Mouse (Mus musculus) intestine, embryonic 14.5 days (tissue): ENCODE measurements around the gene Lmtk2. TPM values are rescaled to one million over a fixed set of nuclear protein-coding genes. Genes with fewer than 3 reads are reported as not detected.

Experiments
- ATAC-seq: fragments of 200-750 bp; cut with Nextera tagmentation; replicated peaks from 2 replicates; pipeline ENCODE4 v1.8.0; 2017; ENCODE audit warnings: low read depth, moderate number of reproducible peaks, moderate TSS enrichment, moderate library complexity; ENCODE audit not compliant: low FRiP score, low TSS enrichment
- DNase-seq: peaks from one replicate; pipeline ENCODE4 v3.0.0-alpha.2; 2018; ENCODE audit warnings: low spot score
- H3K27ac ChIP-seq: fragments of 300-500 bp; sonication (generic); 2 replicates; pipeline ENCODE4 v1.5.1; 2014; ENCODE audit warnings: low read depth, mild to moderate bottlenecking, control low read depth
- H3K27me3 ChIP-seq: fragments of 300-500 bp; sonication (generic); replicated peaks from 2 replicates; pipeline ENCODE4 v1.6.1; 2014; ENCODE audit warnings: low read length, control low read depth; ENCODE audit not compliant: control insufficient read depth, insufficient read depth
- H3K36me3 ChIP-seq: fragments of 300-500 bp; sonication (generic); 2 replicates; pipeline ENCODE4 v1.6.1; 2014; ENCODE audit warnings: low read length, control low read depth; ENCODE audit not compliant: control insufficient read depth, insufficient read depth
- H3K4me1 ChIP-seq: fragments of 300-500 bp; sonication (generic); replicated peaks from 2 replicates; pipeline ENCODE4 v1.6.1; 2014; ENCODE audit warnings: low read length, control low read depth, mixed read lengths; ENCODE audit not compliant: control insufficient read depth, insufficient read depth
- H3K4me2 ChIP-seq: fragments of 300-500 bp; sonication (generic); 2 replicates; pipeline ENCODE4 v1.6.1; 2014; ENCODE audit warnings: low read length
- H3K4me3 ChIP-seq: fragments of 300-500 bp; sonication (generic); 2 replicates; pipeline ENCODE4 v1.5.1; 2014; ENCODE audit warnings: low read depth, low read length, control low read depth, mixed read lengths
- H3K9ac ChIP-seq: fragments of 300-500 bp; sonication (generic); 2 replicates; pipeline ENCODE4 v1.6.1; 2014; ENCODE audit warnings: mild to moderate bottlenecking, low read length
- H3K9me3 ChIP-seq: fragments of 300-500 bp; sonication (generic); 2 replicates; pipeline ENCODE4 v1.6.1; 2016; ENCODE audit warnings: low read length, control low read depth; ENCODE audit not compliant: control insufficient read depth
- WGBS: fragments of 180-500 bp; shearing (Covaris S2); extraction: QIAGEN DNeasy Blood & Tissue Kit; methylation state at CpG from one replicate; pipeline ENCODE4 v1.1.7; 2014; 5-methylcytosine and 5-hydroxymethylcytosine counted together
- polyA plus RNA-seq: library from polyadenylated mRNA; unstranded; fragments of >200 nt; fragmentation: Nextera tagmentation; extraction: Ambion mirVana; gene quantifications from 2 replicates; pipeline ENCODE4 v1.2.1, GENCODE M21; 2014

Gene Lmtk2
- polyA plus RNA-seq, 1 experiment from 2014 or later, result 5.9 TPM

GRCm38 (mm10) chr5:144234222-144234621 lies 134.0 kb downstream of the Lmtk2 start:
- no peak overlapping the region for H3K9ac ChIP-seq
- WGBS, result 75% methylated on average over 6 of the region's 6 CpGs
- no peaks in the 10 kb centered on the region for H3K9me3 ChIP-seq
- H3K4me2 ChIP-seq, result no peak overlapping the region
- no peak overlapping the region for H3K4me3 ChIP-seq
- no peaks in the 10 kb centered on the region for H3K4me1 ChIP-seq
- H3K36me3 ChIP-seq, result no peaks in the 10 kb centered on the region
- DNase-seq, result no peak
- no peak for ATAC-seq
- no peaks in the 10 kb centered on the region for H3K27me3 ChIP-seq
- no peak overlapping the region for H3K27ac ChIP-seq

DNA sequence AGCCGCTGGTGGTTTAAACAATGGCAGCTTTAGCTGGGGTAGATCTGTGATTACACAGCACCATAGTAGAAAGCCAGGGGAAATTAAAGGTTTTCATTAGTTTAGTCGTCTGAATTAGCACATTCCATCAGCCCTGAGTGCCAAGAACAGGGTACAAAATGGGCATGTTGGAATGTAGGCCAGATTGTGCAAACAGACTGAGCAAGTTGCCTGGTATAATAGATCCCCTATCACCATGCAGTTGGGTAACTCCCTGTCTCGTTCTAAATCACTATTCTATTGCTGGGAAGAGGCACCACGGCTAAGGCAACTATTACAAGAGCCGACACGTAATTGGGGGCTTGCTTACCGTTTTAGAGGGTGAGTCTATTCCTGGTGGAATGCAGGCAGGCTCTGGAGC lies 134.5 kb downstream of the Lmtk2 start:
- Histone ChIP-seq H3K9me3 (no peaks in the 10 kb centered on the region), H3K27ac (no peak overlapping the region), H3K4me1 (no peaks in the 10 kb centered on the region), H3K9ac (no peak overlapping the region), H3K27me3 (no peaks in the 10 kb centered on the region), H3K36me3 (no peaks in the 10 kb centered on the region), H3K4me2 (no peak overlapping the region), H3K4me3 (no peak overlapping the region)
- DNase-seq, result no peak
- 90% methylated on average over 7 of the region's 7 CpGs for WGBS
- no peak for ATAC-seq

Other genes with a start within 250 kb of the Lmtk2 start
- 0.20 and 0.23 TPM in 2 replicates for gene Ankrd61, start 202.8 kb upstream of the Lmtk2 start, polyA plus RNA-seq
- 121 and 123 TPM in 2 replicates for gene Aimp2, start 190.6 kb upstream of the Lmtk2 start, polyA plus RNA-seq
- gene Pms2, start 190.5 kb upstream of the Lmtk2 start, polyA plus RNA-seq, result 24.6 and 30.6 TPM in 2 replicates
- gene Gm42421, start 172.3 kb upstream of the Lmtk2 start, polyA plus RNA-seq, result 0.27 and 0.72 TPM in 2 replicates
- 0.85 and 1.2 TPM in 2 replicates for gene Rsph10b, start 167.4 kb upstream of the Lmtk2 start, polyA plus RNA-seq
- 73.6 and 82.8 TPM in 2 replicates for gene Ccz1, start 85.6 kb upstream of the Lmtk2 start, polyA plus RNA-seq
- gene Ocm, start 73.8 kb upstream of the Lmtk2 start, polyA plus RNA-seq, result 0.30 TPM in 1 of 2 replicates, not detected in the other
- gene Bhlha15, start 89.8 kb downstream of the Lmtk2 start, polyA plus RNA-seq, result 0.19 and 3.9 TPM in 2 replicates
- gene Tecpr1, start 123.2 kb downstream of the Lmtk2 start, polyA plus RNA-seq, result 18.9 and 19.4 TPM in 2 replicates
- gene Bri3, start 144.0 kb downstream of the Lmtk2 start, polyA plus RNA-seq, result 103 and 118 TPM in 2 replicates